Mouse (Mus musculus): ENCODE measurements at regions not wholly inside any gene's neighbourhood (a gene's known extent, or its start where the extent isn't known, plus 50 kb on each side); places are given as distances from the start of the nearest gene placed in this dataset.

DNA sequence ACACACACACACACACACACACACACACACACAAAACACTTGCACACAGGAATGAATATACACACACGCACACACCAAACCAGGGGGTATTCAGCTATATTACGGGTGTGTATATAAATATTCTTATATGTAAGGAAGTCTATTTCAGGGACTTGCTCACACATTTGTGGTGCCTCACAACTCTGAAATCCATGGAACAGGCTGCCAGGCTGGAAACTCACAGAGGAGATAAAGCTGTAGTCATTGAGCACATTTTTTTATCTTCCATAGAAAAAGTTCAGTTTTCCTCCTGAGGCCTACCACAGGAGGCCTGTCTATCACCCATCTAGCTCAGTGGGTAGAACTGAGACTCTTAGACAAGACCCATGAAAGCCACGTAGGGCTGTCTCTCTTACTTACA is 83.8 kb downstream of the Ier5 start:
- DNase-seq (ENCODE audit: low read depth, low spot score) = no peak
- Histone ChIP-seq H3K4me3 (ENCODE audit: insufficient read depth in 1 of 2, low read depth in 1 of 2, low read length in 2 of 2, poor library complexity in 1 of 2, severe bottlenecking in 1 of 2) (no peak overlapping the region), H3K27ac (ENCODE audit: insufficient read depth, low read depth, low read length, poor library complexity, severe bottlenecking) (no peak overlapping the region), H3K9ac (ENCODE audit: insufficient read depth, low read depth, low read length, poor library complexity, severe bottlenecking) (no peak overlapping the region), H3K4me1 (ENCODE audit: control insufficient read depth in 2 of 2, insufficient read depth in 2 of 2, low read length in 2 of 2, poor library complexity in 1 of 2) (no peaks in the 10 kb centered on the region), H3K9me3 (ENCODE audit: control insufficient read depth, insufficient read depth, low read depth, low read length) (no peaks in the 10 kb centered on the region), H3K36me3 (ENCODE audit: control insufficient read depth, insufficient read depth, low read length, poor library complexity, severe bottlenecking) (no peaks in the 10 kb centered on the region)
- no peak for TF ChIP-seq ZNF384 (IDR thresholded peaks at IDR 0.05; ENCODE audit: low read depth, low read length)
- no peak for TF ChIP-seq ZC3H11A (IDR thresholded peaks at IDR 0.05; ENCODE audit: borderline replicate concordance, low read depth, low read length)
- no peak for TF ChIP-seq CHD2 (IDR thresholded peaks at IDR 0.05; ENCODE audit: low read depth, low read length)
- TF ChIP-seq MAFK (IDR thresholded peaks at IDR 0.05; ENCODE audit: insufficient read depth, low read depth, low read length) = no peak
- TF ChIP-seq HCFC1 (IDR thresholded peaks at IDR 0.05; ENCODE audit: borderline replicate concordance, insufficient read depth, low read length) = no peak
- in situ Hi-C loops (cut with MboI; ENCODE audit: low sequenced_read_pairs in 2 of 2, unreplicated experiment in 2 of 2) = loop anchor here (25.0 kb wide), 1 partner anchor 728 kb away; no protein-coding TSS in a partner anchor

GRCm38 (mm10) chr1:155014944-155015343 is 84.5 kb downstream of the Ier5 start:
- no peak for DNase-seq (ENCODE audit: low read depth, low spot score)
- Histone ChIP-seq H3K36me3 (ENCODE audit: control insufficient read depth, insufficient read depth, low read length, poor library complexity, severe bottlenecking) (no peaks in the 10 kb centered on the region), H3K4me3 (ENCODE audit: insufficient read depth in 1 of 2, low read depth in 1 of 2, low read length in 2 of 2, poor library complexity in 1 of 2, severe bottlenecking in 1 of 2) (no peak overlapping the region), H3K4me1 (ENCODE audit: control insufficient read depth in 2 of 2, insufficient read depth in 2 of 2, low read length in 2 of 2, poor library complexity in 1 of 2) (no peaks in the 10 kb centered on the region), H3K27ac (ENCODE audit: insufficient read depth, low read depth, low read length, poor library complexity, severe bottlenecking) (no peak overlapping the region), H3K9ac (ENCODE audit: insufficient read depth, low read depth, low read length, poor library complexity, severe bottlenecking) (no peak overlapping the region), H3K9me3 (ENCODE audit: control insufficient read depth, insufficient read depth, low read depth, low read length) (no peaks in the 10 kb centered on the region)
- TF ChIP-seq CHD2 (IDR thresholded peaks at IDR 0.05; ENCODE audit: low read depth, low read length) = no peak
- no peak for TF ChIP-seq MAFK (IDR thresholded peaks at IDR 0.05; ENCODE audit: insufficient read depth, low read depth, low read length)
- no peak for TF ChIP-seq HCFC1 (IDR thresholded peaks at IDR 0.05; ENCODE audit: borderline replicate concordance, insufficient read depth, low read length)
- no peak for TF ChIP-seq ZC3H11A (IDR thresholded peaks at IDR 0.05; ENCODE audit: borderline replicate concordance, low read depth, low read length)
- TF ChIP-seq ZNF384 (IDR thresholded peaks at IDR 0.05; ENCODE audit: low read depth, low read length) = no peak
- in situ Hi-C loops (cut with MboI; ENCODE audit: low sequenced_read_pairs in 2 of 2, unreplicated experiment in 2 of 2) = loop anchor here (25.0 kb wide), 1 partner anchor 728 kb away; no protein-coding TSS in a partner anchor

GRCm38 (mm10) chr1:155013784-155014183 is 85.7 kb downstream of the Ier5 start:
- Histone ChIP-seq H3K36me3 (ENCODE audit: control insufficient read depth, insufficient read depth, low read length, poor library complexity, severe bottlenecking) (no peaks in the 10 kb centered on the region), H3K9me3 (ENCODE audit: control insufficient read depth, insufficient read depth, low read depth, low read length) (no peaks in the 10 kb centered on the region), H3K9ac (ENCODE audit: insufficient read depth, low read depth, low read length, poor library complexity, severe bottlenecking) (no peak overlapping the region), H3K4me1 (ENCODE audit: control insufficient read depth in 2 of 2, insufficient read depth in 2 of 2, low read length in 2 of 2, poor library complexity in 1 of 2) (no peaks in the 10 kb centered on the region), H3K4me3 (ENCODE audit: insufficient read depth in 1 of 2, low read depth in 1 of 2, low read length in 2 of 2, poor library complexity in 1 of 2, severe bottlenecking in 1 of 2) (no peak overlapping the region), H3K27ac (ENCODE audit: insufficient read depth, low read depth, low read length, poor library complexity, severe bottlenecking) (no peak overlapping the region)
- TF ChIP-seq CHD2 (IDR thresholded peaks at IDR 0.05; ENCODE audit: low read depth, low read length) (no peak), HCFC1 (IDR thresholded peaks at IDR 0.05; ENCODE audit: borderline replicate concordance, insufficient read depth, low read length) (no peak), ZNF384 (IDR thresholded peaks at IDR 0.05; ENCODE audit: low read depth, low read length) (no peak), ZC3H11A (IDR thresholded peaks at IDR 0.05; ENCODE audit: borderline replicate concordance, low read depth, low read length) (no peak), MAFK (IDR thresholded peaks at IDR 0.05; ENCODE audit: insufficient read depth, low read depth, low read length) (no peak)
- DNase-seq (ENCODE audit: low read depth, low spot score) = no peak
- in situ Hi-C loops (cut with MboI; ENCODE audit: low sequenced_read_pairs in 2 of 2, unreplicated experiment in 2 of 2) = loop anchor here (25.0 kb wide), 1 partner anchor 726 kb away; no protein-coding TSS in a partner anchor

GRCm38 (mm10) chr1:155013361-155013760 is 86.1 kb downstream of the Ier5 start:
- no peak overlapping the region for H3K4me3 ChIP-seq (ENCODE audit: insufficient read depth in 1 of 2, low read depth in 1 of 2, low read length in 2 of 2, poor library complexity in 1 of 2, severe bottlenecking in 1 of 2)
- no peak for DNase-seq (ENCODE audit: low read depth, low spot score)
- in situ Hi-C loops (cut with MboI; ENCODE audit: low sequenced_read_pairs in 2 of 2, unreplicated experiment in 2 of 2) = loop anchor here (25.0 kb wide), 1 partner anchor 726 kb away; no protein-coding TSS in a partner anchor

More at GRCm38 (mm10) chr1:155013361-155013760, 86.1 kb downstream of the Ier5 start:
- H3K27ac ChIP-seq (ENCODE audit: insufficient read depth, low read depth, low read length, poor library complexity, severe bottlenecking) = no peak overlapping the region
- H3K9me3 ChIP-seq (ENCODE audit: control insufficient read depth, insufficient read depth, low read depth, low read length) = no peaks in the 10 kb centered on the region
- no peaks in the 10 kb centered on the region for H3K36me3 ChIP-seq (ENCODE audit: control insufficient read depth, insufficient read depth, low read length, poor library complexity, severe bottlenecking)
- TF ChIP-seq MAFK (IDR thresholded peaks at IDR 0.05; ENCODE audit: insufficient read depth, low read depth, low read length) (no peak), ZNF384 (IDR thresholded peaks at IDR 0.05; ENCODE audit: low read depth, low read length) (no peak), ZC3H11A (IDR thresholded peaks at IDR 0.05; ENCODE audit: borderline replicate concordance, low read depth, low read length) (no peak), CHD2 (IDR thresholded peaks at IDR 0.05; ENCODE audit: low read depth, low read length) (no peak)
- H3K4me1 ChIP-seq (ENCODE audit: control insufficient read depth in 2 of 2, insufficient read depth in 2 of 2, low read length in 2 of 2, poor library complexity in 1 of 2) = no peaks in the 10 kb centered on the region
- H3K9ac ChIP-seq (ENCODE audit: insufficient read depth, low read depth, low read length, poor library complexity, severe bottlenecking) = no peak overlapping the region
